Mouse (Mus musculus) liver, embryonic 14.5 days (tissue): ENCODE data around the gene Olfr978. TPM values are rescaled to one million over a fixed set of nuclear protein-coding genes. Genes with fewer than 3 reads are reported as not detected.
"Not testable (repeated sequence)": the region's sequence is repeated elsewhere in the genome, so short reads cannot be mapped to it uniquely, and the experiment has no call there.

Experiments used
- ATAC-seq: fragments of 200-750 bp; cut with Nextera tagmentation; 2 replicates; pipeline ENCODE4 v1.8.0; 2017; ENCODE audit warnings: moderate number of reproducible peaks, mild to moderate bottlenecking, moderate library complexity; ENCODE audit not compliant: insufficient read depth
- DNase-seq, 3 experiments: peaks; one replicate each; pipeline ENCODE4 v3.0.0-alpha.2; 2012 to 2013; ENCODE audit warnings: low read depth in 3 of 3, low spot score in 3 of 3
- H3K27ac ChIP-seq: fragments of 300-500 bp; sonication (generic); 2 replicates; pipeline ENCODE4 v1.5.1; 2014; ENCODE audit warnings: moderate library complexity, mild to moderate bottlenecking, control low read depth, inconsistent platforms
- H3K27me3 ChIP-seq: fragments of 300-500 bp; sonication (generic); 2 replicates; pipeline ENCODE4 v1.6.1; 2014; ENCODE audit warnings: mild to moderate bottlenecking, low read length, moderate library complexity; ENCODE audit not compliant: control insufficient read depth, insufficient read depth
- H3K36me3 ChIP-seq: fragments of 300-500 bp; sonication (generic); replicated peaks from 2 replicates; pipeline ENCODE4 v1.6.1; 2014; ENCODE audit warnings: low read depth; ENCODE audit not compliant: control insufficient read depth, insufficient read depth
- H3K4me1 ChIP-seq, 2 experiments: fragments of 200-500 bp in 1 of 2; fragments of 300-500 bp in 1 of 2; sonication (generic) in 1 of 2; replicated peaks; 2 replicates each; pipeline ENCODE4 v1.6.1; 2012 to 2014; ENCODE audit warnings: antibody characterized with exemption in 1 of 2, inconsistent platforms in 1 of 2, low read length in 1 of 2; ENCODE audit not compliant: control insufficient read depth in 2 of 2, insufficient read depth in 2 of 2
- H3K4me2 ChIP-seq: fragments of 300-500 bp; sonication (generic); 2 replicates; pipeline ENCODE4 v1.6.1; 2014; ENCODE audit warnings: low read depth, mild to moderate bottlenecking, control low read depth, moderate library complexity
- H3K4me3 ChIP-seq, 2 experiments: fragments of 200-500 bp in 1 of 2; fragments of 300-500 bp in 1 of 2; sonication (generic) in 1 of 2; 2 replicates each; pipeline ENCODE4 v1.5.1; 2012 to 2014; ENCODE audit warnings: low read depth in 2 of 2, low read length in 2 of 2, mild to moderate bottlenecking in 2 of 2, control low read depth in 1 of 2, inconsistent platforms in 1 of 2, moderate library complexity in 1 of 2; ENCODE audit not compliant: insufficient read depth in 1 of 2
- H3K9ac ChIP-seq: fragments of 300-500 bp; sonication (generic); replicated peaks from 2 replicates; pipeline ENCODE4 v1.6.1; 2014; ENCODE audit warnings: mild to moderate bottlenecking, control low read depth, moderate library complexity
- H3K9me3 ChIP-seq: fragments of 300-500 bp; sonication (generic); 2 replicates; pipeline ENCODE4 v1.6.1; 2016; ENCODE audit warnings: low read length, mixed read lengths; ENCODE audit not compliant: control insufficient read depth
- CTCF ChIP-seq: IDR thresholded peaks from 2 replicates; pipeline ENCODE4 v1.5.1; 2016; ENCODE audit warnings: antibody characterized with exemption, low read depth, control low read depth
- EP300 ChIP-seq: IDR thresholded peaks from 2 replicates; pipeline ENCODE4 v1.6.1; 2016; ENCODE audit warnings: antibody characterized with exemption, low read depth
- WGBS: fragments of 180-500 bp; shearing (Covaris S2); extraction: QIAGEN DNeasy Blood & Tissue Kit; methylation state at CpG from one replicate; pipeline ENCODE4 v1.1.7; 2014; ENCODE audit not compliant: insufficient replicate concordance; 5-methylcytosine and 5-hydroxymethylcytosine counted together
- polyA plus RNA-seq, 2 experiments: library from polyadenylated mRNA; depleted of rRNA in 1 of 2; stranded (reverse) in 1 of 2; unstranded in 1 of 2; fragments of >200 nt; fragmentation: Nextera tagmentation in 1 of 2; extraction: Ambion mirVana in 1 of 2; gene quantifications; 2 replicates each; pipeline versions ENCODE4 v1.2.1 to v1.2.3; 2012 to 2014

Gene Olfr978
- polyA plus RNA-seq (2012; rRNA removed) (not detected in 2 replicates), polyA plus RNA-seq (2014; fragmentation: Nextera tagmentation; extraction: Ambion mirVana) (not detected in 2 replicates)

GRCm38 (mm10) chr9:39991813-39992212 is at the start of gene Olfr978:
TSS of gene Olfr978 (plus strand) at chr9:39992113.
- DNase-seq (no peak), ATAC-seq (no peak)
- Histone ChIP-seq H3K27me3 (no peaks in the 10 kb centered on the region), H3K9ac (no peak within 1 kb of the TSS), H3K27ac (no peak within 1 kb of the TSS), H3K9me3 (no peaks in the 10 kb centered on the region), H3K4me3 (no peak within 1 kb of the TSS), H3K4me1 (no peaks in the 10 kb centered on the region), H3K36me3 (no peaks in the 10 kb centered on the region), H3K4me2 (no peak within 1 kb of the TSS)
- 68% methylated on average over 2 of the region's 2 CpGs for WGBS
- TF ChIP-seq CTCF: no peak
- no peak for TF ChIP-seq EP300

GRCm38 (mm10) chr9:39951946-39952345 is 40.0 kb upstream of the Olfr978 start, which contains the start of gene Olfr975:
TSS of gene Olfr975 (minus strand) at chr9:39952046.
- H3K4me3 ChIP-seq: no peak within 1 kb of the TSS
- H3K36me3 ChIP-seq: no peaks in the 10 kb centered on the region
- DNase-seq: no peak
- no peaks in the 10 kb centered on the region for H3K27me3 ChIP-seq
- H3K9me3 ChIP-seq: no peaks in the 10 kb centered on the region
- H3K27ac ChIP-seq: no peak within 1 kb of the TSS
- no peak within 1 kb of the TSS for H3K9ac ChIP-seq
- ATAC-seq: no peak
- WGBS: 43% methylated on average over 1 of the region's 1 CpGs
- TF ChIP-seq CTCF: no peak
- TF ChIP-seq EP300: no peak
- H3K4me2 ChIP-seq: no peak within 1 kb of the TSS
- H3K4me1 ChIP-seq: no peaks in the 10 kb centered on the region

GRCm38 (mm10) chr9:39961033-39961432 is 30.9 kb upstream of the Olfr978 start, which contains the start of gene Olfr976:
TSS of gene Olfr976 (minus strand) at chr9:39961133.
- not testable (repeated sequence) for H3K9me3 ChIP-seq, H3K4me3 ChIP-seq, H3K27ac ChIP-seq, H3K27me3 ChIP-seq, DNase-seq, H3K9ac ChIP-seq, H3K4me2 ChIP-seq, ATAC-seq, H3K4me1 ChIP-seq, H3K36me3 ChIP-seq
- WGBS: 52% methylated on average over 7 of the region's 9 CpGs

- H3K4me1 ChIP-seq, H3K9ac ChIP-seq, ATAC-seq, H3K36me3 ChIP-seq, H3K4me2 ChIP-seq, H3K9me3 ChIP-seq, H3K4me3 ChIP-seq, H3K27me3 ChIP-seq, DNase-seq, H3K27ac ChIP-seq: not testable (repeated sequence)
- 50% methylated on average over 1 of the region's 1 CpGs for WGBS
These were observed 15.2 kb upstream of the Olfr978 start for GRCm38 (mm10) chr9:39976581-39977145.

- H3K4me3 ChIP-seq: no peak within 1 kb of the TSS
- no peaks in the 10 kb centered on the region for H3K4me1 ChIP-seq
- no peak within 1 kb of the TSS for H3K9ac ChIP-seq
- TF ChIP-seq EP300 (no peak), CTCF (no peak)
- H3K27ac ChIP-seq: no peak within 1 kb of the TSS
- no peak within 1 kb of the TSS for H3K4me2 ChIP-seq
- ATAC-seq (no peak), DNase-seq (no peak)
- no peaks in the 10 kb centered on the region for H3K9me3 ChIP-seq
- WGBS: 90% methylated on average over 1 of the region's 1 CpGs
- H3K36me3 ChIP-seq: no peaks in the 10 kb centered on the region
- no peaks in the 10 kb centered on the region for H3K27me3 ChIP-seq
These were observed 11.5 kb downstream of the Olfr978 start, which contains the start of gene Olfr979 for GRCm38 (mm10) chr9:40003365-40003764. TSS of gene Olfr979 (minus strand) at chr9:40003465.
